Mouse (Mus musculus) kidney, adult 8-10 months (tissue): ENCODE data around the gene Ttll7.

ENCODE experiments used
- DNase-seq, 2 experiments: peaks; one replicate each; pipeline ENCODE4 v3.0.0; 2022

The Ttll7 gene

GRCm38 (mm10) chr3:147000963-147001362 lies 148.8 kb downstream of the Ttll7 start:
- DNase-seq = no peak

GRCm38 (mm10) chr3:147001557-147001956 lies 149.4 kb downstream of the Ttll7 start:
- no peak for DNase-seq

GRCm38 (mm10) chr3:147016506-147016905 lies 164.3 kb downstream of the Ttll7 start:
- DNase-seq = no peak

GRCm38 (mm10) chr3:147019506-147019905 lies 167.3 kb downstream of the Ttll7 start:
- no peak for DNase-seq

- no peak for DNase-seq
These were observed 174.1 kb downstream of the Ttll7 start for GRCm38 (mm10) chr3:147026248-147026647.

GRCm38 (mm10) chr3:147028382-147028781 lies 176.2 kb downstream of the Ttll7 start:
- no peak for DNase-seq

- no peak for DNase-seq
These were observed 177.6 kb downstream of the Ttll7 start for GRCm38 (mm10) chr3:147029718-147030117.

GRCm38 (mm10) chr3:147030266-147030880 lies 178.2 kb downstream of the Ttll7 start:
- DNase-seq = no peak
